Mouse (Mus musculus) CD4-positive, CD25-positive, alpha-beta regulatory T cell, adult 2 months (primary cell): ENCODE data around the gene Asb3.

Source experiments
- DNase-seq: peaks from one replicate; pipeline ENCODE4 v3.0.0-alpha.2; 2012; ENCODE audit warnings: low read depth, low spot score

Gene Asb3

DNA sequence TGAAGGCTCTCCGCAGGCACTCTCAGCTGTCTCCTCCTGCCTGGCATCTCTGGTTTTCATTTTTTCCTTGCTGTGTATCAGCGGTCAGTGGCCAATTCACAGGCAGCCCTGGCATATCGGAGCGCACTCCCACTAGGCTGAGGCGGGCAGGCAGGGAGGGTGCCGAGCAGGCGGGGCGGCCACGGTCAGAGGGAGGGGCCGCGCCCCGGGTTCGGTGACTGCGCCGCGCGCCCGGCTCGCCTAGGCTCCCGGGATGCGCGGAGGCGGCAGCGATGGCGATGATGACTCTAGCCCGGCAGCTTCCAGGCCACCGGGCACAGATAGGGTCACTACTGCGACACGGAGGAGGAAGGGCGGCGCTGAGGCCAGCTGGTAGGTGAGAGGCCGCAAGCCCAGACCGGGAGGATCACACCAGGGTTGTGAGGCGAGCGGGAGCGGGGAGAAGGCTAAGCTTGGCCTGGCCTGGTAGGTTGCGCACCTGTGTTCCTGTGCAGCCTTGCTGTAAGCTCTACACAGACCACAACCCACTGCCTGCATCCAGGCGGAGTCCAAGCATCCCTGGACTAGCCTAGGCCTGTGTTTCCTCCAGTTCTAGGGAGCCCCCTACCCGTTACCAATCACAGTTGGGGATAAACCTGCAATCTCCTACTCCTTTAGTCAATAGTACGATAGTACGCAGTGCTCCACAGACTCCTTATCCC lies at the start of gene Asb3, which contains the start of gene Gpr75:
Asb3 (plus strand) TSS at position 246 of the 701 bp plus-strand sequence.
Gpr75 (plus strand) TSS at position 188 of the 701 bp plus-strand sequence.
- no peak for DNase-seq

DNA sequence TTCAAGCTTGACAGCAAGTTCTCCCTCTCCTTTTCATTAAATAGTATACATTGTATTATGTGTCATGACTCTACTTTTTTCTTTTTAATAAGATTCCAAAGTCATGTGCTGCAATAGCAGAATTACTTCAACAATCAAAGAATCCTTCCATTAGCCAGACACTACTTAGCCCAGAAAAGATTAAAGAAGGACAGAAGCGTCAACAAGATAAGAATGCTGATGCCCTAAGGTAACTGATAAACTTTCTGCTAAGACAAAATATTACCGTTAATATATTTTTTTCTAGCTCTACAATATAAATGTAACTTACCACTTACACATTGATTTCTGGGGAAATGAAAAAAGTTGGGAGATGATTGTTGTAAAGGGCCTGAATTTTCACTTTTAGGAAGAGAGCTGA lies 46.4 kb upstream of the Asb3 start:
- DNase-seq, result no peak

GRCm38 (mm10) chr11:30844355-30844754 lies 40.9 kb upstream of the Asb3 start:
- DNase-seq, result no peak

DNA sequence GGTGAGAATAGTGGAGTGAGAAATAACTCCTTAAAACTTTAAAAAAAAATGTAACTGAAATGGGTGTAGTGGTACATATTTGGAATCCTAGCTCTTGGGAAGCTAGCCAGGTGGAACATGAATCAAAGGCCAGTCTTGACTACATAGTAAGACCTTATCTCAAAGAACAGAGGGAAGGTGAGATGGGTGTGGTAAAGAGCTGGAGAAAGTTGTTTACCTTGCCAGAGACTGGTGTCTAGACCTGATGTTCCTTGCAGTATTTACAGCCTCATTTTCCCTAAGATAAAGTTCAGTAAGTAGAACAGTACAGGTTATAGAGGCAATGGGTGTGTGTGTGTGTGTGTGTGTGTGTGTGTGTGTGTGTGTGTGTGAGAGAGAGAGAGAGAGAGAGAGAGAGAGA lies 12.8 kb upstream of the Asb3 start:
- no peak for DNase-seq

- DNase-seq, result no peak
These were observed 2.9 kb downstream of the Asb3 start for GRCm38 (mm10) chr11:30888153-30888552.

GRCm38 (mm10) chr11:30896201-30896600 lies 11.0 kb downstream of the Asb3 start:
- no peak for DNase-seq

GRCm38 (mm10) chr11:30899312-30899711 lies 14.1 kb downstream of the Asb3 start:
- DNase-seq, result no peak

DNA sequence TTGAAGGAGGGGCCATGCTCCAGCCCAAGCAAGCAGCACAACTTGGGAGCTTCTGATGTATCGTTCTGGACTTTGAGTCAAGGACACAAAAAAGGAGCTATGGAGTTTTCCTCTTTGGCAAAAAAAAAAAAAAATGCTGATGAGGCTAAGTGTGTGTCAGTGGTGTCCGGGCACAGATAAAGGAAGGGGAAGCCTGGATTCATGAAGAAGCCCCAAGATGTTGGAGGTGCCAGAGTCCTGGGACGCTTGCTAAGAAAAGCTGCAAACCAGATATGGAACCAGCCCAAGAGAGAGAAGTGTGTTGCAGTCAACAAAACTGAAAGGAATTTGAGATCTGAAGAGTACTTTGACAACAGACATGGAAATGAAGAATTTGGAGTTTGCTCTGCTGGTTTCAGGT lies 27.1 kb downstream of the Asb3 start:
- DNase-seq, result no peak

DNA sequence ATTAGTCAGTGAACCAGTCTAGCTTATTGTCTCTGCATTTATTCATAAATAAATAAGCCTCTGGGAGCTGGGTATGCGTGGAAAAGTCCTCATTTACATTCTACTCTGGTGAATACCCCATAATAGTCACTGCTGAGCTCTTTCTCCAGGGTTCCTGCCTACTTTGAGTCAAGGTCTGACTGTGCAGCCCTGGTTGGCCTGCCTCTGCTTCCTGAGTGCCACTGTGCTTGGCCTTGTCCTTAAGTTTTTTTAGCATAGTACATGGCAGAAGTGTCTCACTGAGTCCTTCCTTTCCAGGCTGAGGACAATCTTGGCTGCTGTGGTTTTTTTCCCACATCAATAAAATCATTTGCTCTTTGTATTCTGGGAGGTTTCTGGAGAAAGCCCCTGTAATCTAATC lies 35.4 kb downstream of the Asb3 start:
- DNase-seq, result no peak

- no peak for DNase-seq
These were observed 38.1 kb downstream of the Asb3 start for GRCm38 (mm10) chr11:30923283-30923682.

- no peak for DNase-seq
These were observed 42.9 kb downstream of the Asb3 start for GRCm38 (mm10) chr11:30928079-30928478.

DNA sequence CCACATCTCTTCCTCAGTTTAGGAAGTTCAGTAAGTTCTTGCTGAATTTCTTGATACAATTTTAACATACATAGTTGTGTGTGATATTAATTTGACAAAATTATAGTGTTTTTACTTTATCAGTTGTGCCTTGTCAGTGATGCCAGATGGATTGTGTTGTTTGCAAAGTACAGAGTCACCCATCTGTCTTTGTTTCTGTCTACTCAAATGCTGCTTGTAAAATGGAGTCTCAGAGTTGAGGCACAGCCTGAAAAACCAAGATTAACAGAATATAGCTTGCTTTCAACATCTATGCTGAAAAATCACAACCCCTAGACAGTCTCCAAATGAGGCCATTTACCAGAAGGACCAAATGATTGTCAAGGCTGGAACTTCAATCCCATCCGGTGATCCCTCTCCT lies 43.3 kb downstream of the Asb3 start:
- no peak for DNase-seq

DNA sequence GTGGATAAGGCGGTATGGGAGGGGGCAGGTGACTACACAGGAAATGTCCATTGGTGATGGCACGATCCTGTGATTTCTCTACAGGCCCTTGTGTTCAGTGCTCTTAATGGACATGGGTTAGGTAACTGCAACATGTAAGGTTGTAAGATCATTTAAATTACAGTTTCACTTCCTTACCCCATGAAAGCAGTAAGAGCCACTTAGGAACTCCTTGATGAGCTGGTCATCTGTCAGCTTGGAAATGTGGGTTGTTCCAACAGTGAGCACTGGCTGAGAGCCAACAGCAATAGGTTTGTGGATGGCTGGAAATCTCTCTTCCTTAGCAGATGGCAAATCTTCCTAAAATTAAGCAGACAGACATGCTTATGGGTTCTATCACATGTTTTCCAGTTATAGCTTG lies 58.3 kb downstream of the Asb3 start:
- no peak for DNase-seq

GRCm38 (mm10) chr11:30952829-30953228 lies 67.6 kb downstream of the Asb3 start:
- peak; percentile 6 for DNase-seq

DNA sequence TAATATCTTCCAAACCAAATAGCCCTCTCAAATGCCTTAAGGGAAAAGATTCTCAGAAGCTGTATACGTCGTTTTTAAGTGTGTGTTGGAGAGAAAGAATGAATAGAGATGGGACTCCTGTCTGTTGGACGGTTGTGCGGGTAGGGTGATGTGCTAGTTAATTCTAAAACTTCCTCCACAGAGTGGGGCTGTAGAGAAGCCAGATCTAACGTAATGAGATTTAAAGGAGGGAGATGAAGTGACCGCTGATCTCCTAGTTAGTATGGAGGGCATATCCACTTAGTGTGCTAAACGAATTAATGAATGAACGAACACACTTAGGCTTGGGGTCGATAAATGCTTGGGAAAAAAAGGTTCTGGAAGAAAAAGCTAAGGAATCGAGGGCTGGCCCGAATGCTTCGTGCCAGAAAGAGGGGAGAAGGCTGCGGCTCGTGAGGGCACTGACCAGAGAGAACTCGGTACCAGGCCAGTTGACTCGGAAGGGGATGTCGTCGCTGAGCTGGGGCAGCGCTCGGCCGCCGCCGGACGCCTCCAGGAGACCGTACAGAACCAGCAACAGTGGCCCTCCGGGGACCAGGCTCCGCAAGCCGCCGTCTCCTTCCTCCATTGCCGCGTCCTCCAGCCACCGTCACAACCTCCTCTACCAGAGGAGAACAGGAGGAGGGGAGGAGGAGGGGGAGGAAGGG lies 68.4 kb downstream of the Asb3 start:
- peak; percentile 29 for DNase-seq

DNA sequence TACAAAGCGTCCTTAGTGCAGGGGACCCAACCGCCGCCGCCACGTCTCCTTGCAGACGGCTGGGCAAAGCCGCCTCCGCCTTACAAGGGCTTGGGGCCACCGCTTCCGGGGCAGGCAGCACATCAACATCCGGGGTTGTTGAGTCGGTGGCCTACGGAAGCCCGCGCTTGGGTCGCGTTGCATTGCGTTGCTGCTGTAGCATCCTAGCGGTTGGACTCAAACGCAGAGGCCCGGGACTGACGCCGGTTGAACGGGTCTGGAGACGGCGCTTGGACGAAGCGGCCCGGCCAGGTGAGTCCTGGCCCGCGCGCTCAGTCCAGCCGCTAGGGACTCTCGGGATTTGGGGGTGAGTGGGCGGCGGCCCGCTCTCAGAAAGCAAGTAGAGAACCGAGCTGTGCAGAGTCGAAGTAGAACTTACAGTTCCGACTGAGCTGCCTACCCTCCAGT lies 69.1 kb downstream of the Asb3 start, which contains the start of gene Erlec1:
Erlec1 (minus strand) TSS at position 57 of the 447 bp plus-strand sequence.
- peak; percentile 94 for DNase-seq

DNA sequence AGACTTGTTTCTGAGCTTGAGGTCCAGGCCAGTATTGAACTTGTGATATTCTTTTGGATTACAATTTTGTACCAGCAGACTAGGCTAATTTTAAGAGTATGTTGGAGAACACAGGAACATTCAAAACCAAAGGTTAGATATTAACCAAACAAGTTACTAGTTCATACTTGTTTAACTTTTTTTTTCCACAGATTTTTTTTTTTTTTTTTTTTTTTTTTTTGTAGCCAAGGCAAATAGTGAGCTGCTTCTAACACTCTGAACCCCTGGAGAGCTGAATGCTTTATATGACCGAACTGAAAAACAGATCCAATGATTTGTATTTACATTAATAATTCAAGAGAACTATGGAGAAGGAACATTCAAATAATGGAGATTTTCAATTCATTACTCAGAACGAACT lies 100.0 kb downstream of the Asb3 start:
- DNase-seq, result no peak

DNA sequence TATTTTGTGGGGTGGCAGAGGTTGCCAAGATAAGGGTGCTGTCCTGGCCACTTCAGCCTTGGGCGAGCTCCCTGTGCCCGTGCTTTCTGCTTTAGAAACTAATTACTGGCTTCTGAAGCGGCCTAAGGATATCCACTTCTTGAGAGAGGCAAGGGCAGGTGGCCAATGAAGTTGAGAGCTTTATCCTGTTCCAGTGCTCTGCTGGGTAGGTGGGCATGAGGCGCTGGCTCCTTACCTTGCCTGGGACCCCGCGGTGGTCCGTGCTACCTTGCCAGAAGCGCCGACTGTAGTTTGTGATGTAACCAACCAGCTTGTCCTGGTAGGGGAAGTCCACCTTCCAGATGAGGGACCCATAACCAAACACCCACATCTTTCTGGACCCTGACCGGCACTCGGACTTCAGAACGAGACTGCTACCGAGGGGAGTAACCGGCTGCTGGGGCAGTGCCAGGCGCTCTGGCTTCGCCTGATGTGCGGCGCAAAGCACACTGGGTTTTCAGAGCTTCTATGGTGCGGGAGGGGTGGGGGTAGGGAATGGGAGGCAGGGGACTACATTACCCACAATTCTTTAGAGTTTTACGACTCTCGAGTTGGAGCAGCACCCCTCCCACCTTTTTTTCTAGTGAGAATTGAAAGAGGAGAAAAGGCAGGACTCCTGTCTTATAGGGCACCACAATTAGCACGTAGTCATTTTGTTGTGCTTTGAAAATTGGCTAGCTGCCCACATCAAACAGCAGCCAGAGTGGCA lies 100.8 kb downstream of the Asb3 start, which contains the start of gene Chac2:
Chac2 (minus strand) TSS at position 474 of the 748 bp plus-strand sequence.
- peak; percentile 90 for DNase-seq

- DNase-seq, result no peak
These were observed 101.4 kb downstream of the Asb3 start for GRCm38 (mm10) chr11:30986625-30987017.

DNA sequence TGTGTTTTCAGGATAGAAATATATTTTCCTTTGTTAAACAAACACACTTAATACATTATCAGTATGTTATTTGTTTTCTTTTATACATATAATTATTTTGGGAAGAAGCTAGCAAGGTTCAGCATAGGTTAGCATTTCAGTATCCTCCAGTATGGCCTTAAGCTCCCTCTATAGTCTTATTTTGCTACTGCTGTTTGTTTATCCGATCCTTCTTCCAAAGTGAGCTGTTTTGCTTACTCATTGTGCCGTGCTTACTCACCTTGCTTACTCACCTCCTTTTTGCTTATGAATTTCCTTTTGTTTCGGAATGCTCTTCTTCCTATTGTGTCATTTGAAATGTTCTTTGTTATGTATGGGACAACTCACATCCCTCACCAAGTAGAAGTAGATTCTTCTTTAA lies 111.5 kb downstream of the Asb3 start:
- DNase-seq, result no peak

GRCm38 (mm10) chr11:30998199-30998598 lies 113.0 kb downstream of the Asb3 start:
- DNase-seq, result no peak

GRCm38 (mm10) chr11:30998704-30999103 lies 113.5 kb downstream of the Asb3 start:
- DNase-seq, result no peak
